In genomic region chr12:16999146-16999545, GRCm38 (mm10) we compare ENCODE assay signal across 8 mouse cellular contexts. TPM values are rescaled to one million over a fixed set of nuclear protein-coding genes. Genes with fewer than 3 reads are reported as not detected.
A peak's percentile ranks its signal among the peaks of the same experiment; 100 is the strongest.
DNase-seq lines count a peak whose midpoint lies in the region; ATAC-seq and TF ChIP-seq lines count a peak whose summit lies in the region.

No protein-coding gene starts in this region.

- H3K4me2 ChIP-seq in heart, embryonic 15.5 days, result peak overlapping the region; percentile 95
- H3K4me2 ChIP-seq in lung, embryonic 15.5 days, result peak overlapping the region; percentile 84

- H3K4me3 ChIP-seq in gastrocnemius, adult 2 months, result peak overlapping the region; percentile 83
- peak overlapping the region; percentile 74 for H3K4me3 ChIP-seq in heart, embryonic 15.5 days
- H3K4me3 ChIP-seq in lung, embryonic 15.5 days, result peak overlapping the region; percentile 56

- H3K36me3 ChIP-seq in heart, embryonic 15.5 days, result no peaks in the 10 kb centered on the region; the same call in 1 of the 2 replicates
- H3K36me3 ChIP-seq in lung, embryonic 15.5 days, result no peaks in the 10 kb centered on the region

- no peak for DNase-seq in gastrocnemius, adult 2 months
- no peak for DNase-seq in gastrocnemius, postnatal 14 days
- peak; percentile 31 for DNase-seq in ES-CJ7 (ENCODE audit: low read depth, low spot score)
- DNase-seq in cerebellum, adult 11-12 months, result no peak
- no peak for DNase-seq in retina, embryonic 14.5 days (ENCODE audit: low spot score)
- no peak for DNase-seq in cerebellum, adult 8-10 months

- TF ChIP-seq CTCF in gastrocnemius, adult 2 months (IDR thresholded peaks at IDR 0.05), result no peak

- H3K27ac ChIP-seq in gastrocnemius, adult 2 months, result peak overlapping the region; percentile 80; the same call in 1 of the 2 replicates
- H3K27ac ChIP-seq in heart, embryonic 15.5 days, result no peak overlapping the region
- H3K27ac ChIP-seq in lung, embryonic 15.5 days, result no peak overlapping the region

- H3K9ac ChIP-seq in heart, embryonic 15.5 days, result peak overlapping the region; percentile 54; the same call in 1 of the 2 replicates
- 0 out of 2 replicates have a peak overlapping the region, but pooled peaks have one; percentile 42 for H3K9ac ChIP-seq in lung, embryonic 15.5 days

- H3K4me1 ChIP-seq in heart, embryonic 15.5 days (replicated peaks), result peaks cover 16% of the 10 kb centered on the region
- H3K4me1 ChIP-seq in lung, embryonic 15.5 days, result peaks cover 10% of the 10 kb centered on the region

- H3K9me3 ChIP-seq in heart, embryonic 15.5 days (replicated peaks), result no peaks in the 10 kb centered on the region
- no peaks in the 10 kb centered on the region for H3K9me3 ChIP-seq in lung, embryonic 15.5 days

- 5% methylated on average over 10 of the region's 10 CpGs for WGBS in heart, embryonic 15.5 days
- 4% methylated on average over 10 of the region's 10 CpGs for WGBS in lung, embryonic 15.5 days

- ATAC-seq in heart, embryonic 15.5 days (replicated peaks; ENCODE audit: insufficient number of reproducible peaks, insufficient read depth, low FRiP score, low read depth), result no peak
- peak; percentile 20; the same call in 1 of the 2 replicates for ATAC-seq in lung, embryonic 15.5 days (ENCODE audit: borderline replicate concordance, extremely low read depth, low FRiP score, low TSS enrichment)

- peaks cover 9% of the 10 kb centered on the region for H3K27me3 ChIP-seq in heart, embryonic 15.5 days
- peaks cover 24% of the 10 kb centered on the region; the same call in 1 of the 2 replicates for H3K27me3 ChIP-seq in lung, embryonic 15.5 days

- intact Hi-C loops in gastrocnemius, adult 2 months (cut with DNase I), result no loop called here
- intact Hi-C loops in gastrocnemius, postnatal 14 days (cut with DNase I; ENCODE audit: low total_unique reads), result no loop called here

RNA-seq across cellular contexts. Expression of gene Pqlc3, which starts 1.1 kb away (rescaled TPM):
- 1 to 10 TPM; 1.1 to 1.6 TPM for total RNA-seq in gastrocnemius, adult 2 months (2021)
- 1 to 10 TPM; 1.8 TPM for total RNA-seq in gastrocnemius, postnatal 14 days (2021)
- 4.0 and 8.0 TPM in 2 replicates for polyA plus RNA-seq in heart, embryonic 15.5 days (2015; fragmentation: Nextera tagmentation; extraction: Ambion mirVana)
- 4.6 and 5.5 TPM in 2 replicates for polyA plus RNA-seq in lung, embryonic 15.5 days (2015; fragmentation: Nextera tagmentation; extraction: Ambion mirVana)

RNA-seq across cellular contexts. Expression of gene 2410004P03Rik, which starts 12.4 kb away (rescaled TPM):
- total RNA-seq in gastrocnemius, adult 2 months (2021), result not detected
- total RNA-seq in gastrocnemius, postnatal 14 days (2021), result not detected
- 0.33 and 0.49 TPM in 2 replicates for polyA plus RNA-seq in heart, embryonic 15.5 days (2015; fragmentation: Nextera tagmentation; extraction: Ambion mirVana)
- 1.5 and 2.9 TPM in 2 replicates for polyA plus RNA-seq in lung, embryonic 15.5 days (2015; fragmentation: Nextera tagmentation; extraction: Ambion mirVana)
